Mouse (Mus musculus) CH12.LX (cell line): Measurements from ENCODE around the gene Scarf2. TPM values are rescaled to one million over a fixed set of nuclear protein-coding genes. Genes with fewer than 3 reads are reported as not detected.

ENCODE experiments used
- DNase-seq: peaks from one replicate; pipeline ENCODE4 v3.0.0-alpha.2; 2013; ENCODE audit errors: extremely low read depth
- H3K27ac ChIP-seq: 2 replicates; pipeline ENCODE4 v1.5.1; 2012; ENCODE audit warnings: low read depth, mild to moderate bottlenecking, control low read depth, moderate library complexity; ENCODE audit not compliant: insufficient read depth
- H3K27me3 ChIP-seq: replicated peaks from 2 replicates; pipeline ENCODE3; 2012; ENCODE audit warnings: inconsistent platforms
- H3K36me3 ChIP-seq, 2 experiments: replicated peaks in 1 of 2; 2 replicates each; pipeline versions ENCODE3 to v1.6.1; 2012; ENCODE audit warnings: inconsistent platforms in 1 of 2, low read length in 1 of 2, mild to moderate bottlenecking in 1 of 2, mixed read lengths in 1 of 2, moderate library complexity in 1 of 2; ENCODE audit not compliant: control insufficient read depth in 1 of 2, insufficient read depth in 1 of 2
- H3K4me1 ChIP-seq, 2 experiments: 2 replicates each; pipeline ENCODE4 v1.6.1; 2012; ENCODE audit warnings: inconsistent platforms in 1 of 2, moderate library complexity in 1 of 2; ENCODE audit not compliant: insufficient read depth in 2 of 2, control insufficient read depth in 1 of 2
- H3K4me2 ChIP-seq: 2 replicates; pipeline ENCODE4 v1.6.1; 2012; ENCODE audit warnings: low read depth, mild to moderate bottlenecking, control low read depth; ENCODE audit not compliant: poor library complexity, insufficient read depth, severe bottlenecking
- H3K4me3 ChIP-seq, 3 experiments: fragments of 150-350 bp in 1 of 3; sonication (generic) in 1 of 3; replicated peaks in 1 of 3; 2 replicates each; pipeline versions ENCODE3 to v1.5.1; 2011 to 2012; ENCODE audit warnings: low read depth in 2 of 3, low read length in 2 of 3, mild to moderate bottlenecking in 2 of 3, moderate library complexity in 2 of 3, control low read depth in 1 of 3, improper control_type of control experiment in 1 of 3, inconsistent platforms in 1 of 3, mixed read lengths in 1 of 3; ENCODE audit not compliant: poor library complexity in 1 of 3
- H3K79me2 ChIP-seq: replicated peaks from 2 replicates; pipeline ENCODE4 v1.6.1; 2012; ENCODE audit warnings: mild to moderate bottlenecking, moderate library complexity; ENCODE audit not compliant: control insufficient read depth, poor library complexity, insufficient read depth, severe bottlenecking; ENCODE audit errors: extremely low read depth
- H3K9ac ChIP-seq: 2 replicates; pipeline ENCODE4 v1.6.1; 2012; ENCODE audit warnings: low read depth, mild to moderate bottlenecking, control low read depth, moderate library complexity; ENCODE audit not compliant: insufficient read depth
- H3K9me3 ChIP-seq: replicated peaks from 2 replicates; pipeline ENCODE3; 2012; ENCODE audit warnings: low read length, inconsistent platforms, mixed read lengths
- BHLHE40 ChIP-seq: IDR thresholded peaks from 2 replicates; pipeline ENCODE4 v1.6.1; 2011; ENCODE audit warnings: mild to moderate bottlenecking, low read depth, low read length, improper control_type of control experiment
- CHD1 ChIP-seq: IDR thresholded peaks from 2 replicates; pipeline ENCODE4 v1.6.1; 2012; ENCODE audit warnings: low read depth, low read length, improper control_type of control experiment, inconsistent platforms
- CHD2 ChIP-seq: IDR thresholded peaks from 2 replicates; pipeline ENCODE4 v1.6.1; 2011; ENCODE audit warnings: low read length, improper control_type of control experiment
- CTCF ChIP-seq, 2 experiments: IDR thresholded peaks in 1 of 2; conservative IDR thresholded peaks in 1 of 2; 2 replicates each; pipeline ENCODE4 v1.5.1; 2011 to 2012; ENCODE audit warnings: low read depth in 2 of 2, low read length in 2 of 2, improper control_type of control experiment in 1 of 2, inconsistent platforms in 1 of 2, mild to moderate bottlenecking in 1 of 2, moderate library complexity in 1 of 2
- ELF1 ChIP-seq: IDR thresholded peaks from 2 replicates; pipeline ENCODE4 v1.6.1; 2014; ENCODE audit warnings: low read depth, mild to moderate bottlenecking, inconsistent platforms, low read length, improper control_type of control experiment
- GABPA ChIP-seq: IDR thresholded peaks from 2 replicates; pipeline ENCODE4 v1.6.1; 2012; ENCODE audit warnings: low read depth, low read length, improper control_type of control experiment, inconsistent platforms; ENCODE audit not compliant: insufficient replicate concordance
- HCFC1 ChIP-seq: IDR thresholded peaks from 2 replicates; pipeline ENCODE4 v1.6.1; 2012; ENCODE audit warnings: low read depth, mild to moderate bottlenecking, inconsistent platforms, low read length, improper control_type of control experiment
- JUND ChIP-seq: conservative IDR thresholded peaks from 2 replicates; pipeline ENCODE4 v1.6.1; 2011; ENCODE audit warnings: low read depth, low read length, improper control_type of control experiment
- KAT2A ChIP-seq: IDR thresholded peaks from 2 replicates; pipeline ENCODE4 v1.6.1; 2012; ENCODE audit warnings: low read length, improper control_type of control experiment, inconsistent platforms; ENCODE audit not compliant: insufficient replicate concordance
- MAFK ChIP-seq: IDR thresholded peaks from 2 replicates; pipeline ENCODE4 v1.6.1; 2011; ENCODE audit warnings: low read length, improper control_type of control experiment; ENCODE audit not compliant: insufficient replicate concordance
- MAX ChIP-seq: IDR thresholded peaks from 2 replicates; pipeline ENCODE4 v1.6.1; 2011; ENCODE audit warnings: low read length, improper control_type of control experiment
- MEF2A ChIP-seq: IDR thresholded peaks from 2 replicates; pipeline ENCODE4 v1.6.1; 2014; ENCODE audit warnings: low read depth, mild to moderate bottlenecking, inconsistent platforms, low read length, improper control_type of control experiment, borderline replicate concordance
- MXI1 ChIP-seq: IDR thresholded peaks from 2 replicates; pipeline ENCODE4 v1.6.1; 2011; ENCODE audit warnings: mild to moderate bottlenecking, low read depth, low read length, improper control_type of control experiment
- MYC ChIP-seq: IDR thresholded peaks from 2 replicates; pipeline ENCODE4 v1.6.1; 2011; ENCODE audit warnings: low read depth, mild to moderate bottlenecking, improper control_type of control experiment, low read length
- NRF1 ChIP-seq: IDR thresholded peaks from 2 replicates; pipeline ENCODE4 v1.6.1; 2014; ENCODE audit warnings: low read depth, mild to moderate bottlenecking, inconsistent platforms, low read length, improper control_type of control experiment, moderate library complexity
- PAX5 ChIP-seq: IDR thresholded peaks from 2 replicates; pipeline ENCODE4 v1.6.1; 2012; ENCODE audit warnings: low read length, inconsistent platforms, mixed read lengths
- POLR2A ChIP-seq: IDR thresholded peaks from 2 replicates; pipeline ENCODE4 v1.6.1; 2011; ENCODE audit warnings: low read depth, mild to moderate bottlenecking, improper control_type of control experiment, low read length
- RAD21 ChIP-seq: IDR thresholded peaks from 2 replicates; pipeline ENCODE4 v1.6.1; 2011; ENCODE audit warnings: low read depth, mild to moderate bottlenecking, low read length, improper control_type of control experiment, moderate library complexity
- TBP ChIP-seq: conservative IDR thresholded peaks from 2 replicates; pipeline ENCODE4 v1.6.1; 2011; ENCODE audit warnings: low read depth, low read length, improper control_type of control experiment
- USF1 ChIP-seq: IDR thresholded peaks from 2 replicates; pipeline ENCODE4 v1.6.1; 2014; ENCODE audit warnings: low read depth, mild to moderate bottlenecking, inconsistent platforms, low read length, improper control_type of control experiment
- ZC3H11A ChIP-seq: IDR thresholded peaks from 2 replicates; pipeline ENCODE4 v1.6.1; 2012; ENCODE audit warnings: low read depth, mild to moderate bottlenecking, inconsistent platforms, low read length, improper control_type of control experiment
- ZKSCAN1 ChIP-seq: IDR thresholded peaks from 2 replicates; pipeline ENCODE4 v1.6.1; 2012; ENCODE audit warnings: low read depth, inconsistent platforms, low read length, improper control_type of control experiment, borderline replicate concordance
- ZMIZ1 ChIP-seq: IDR thresholded peaks from 2 replicates; pipeline ENCODE4 v1.6.1; 2012; ENCODE audit warnings: low read depth, mild to moderate bottlenecking, inconsistent platforms, low read length, improper control_type of control experiment
- dilution Hi-C: fragments of 300-500 bp; cut with MboI; formaldehyde crosslinking; loops from 2 replicates; pipeline ENCODE4 v1.14.3; 2020; ENCODE audit warnings: low sequenced_read_pairs; ENCODE audit not compliant: extremely low pct_unique_long_range_greater_than_20kb, extremely low pct_ligation_motif_present
- in situ Hi-C: fragments of 300-500 bp; cut with MboI; formaldehyde crosslinking; loops from 3 replicates; pipeline ENCODE4 v1.14.3; 2019; ENCODE audit warnings: low sequenced_read_pairs, low pct_ligation_motif_present, low pct_unique_long_range_greater_than_20kb, mixed read lengths
- polyA plus RNA-seq: library from polyadenylated mRNA; unstranded; fragments of >175 nt; gene quantifications from 2 replicates; pipeline ENCODE4 v1.2.1, GENCODE M21; 2012; ENCODE audit warnings: low read depth; ENCODE audit not compliant: insufficient read length
- total RNA-seq, 2 experiments: library from RNA; depleted of rRNA; stranded (reverse); fragments of 300-350 nt in 1 of 2; fragments of >200 nt in 1 of 2; gene quantifications; 2 replicates each; pipeline ENCODE4 v1.2.3; 2012 to 2014

Gene Scarf2
- total and polyA plus RNA-seq, 3 experiments, result not detected

GRCm38 (mm10) chr16:17851331-17851730 lies 54.2 kb downstream of the Scarf2 start:
- in situ Hi-C loops, result no loop called here
- Histone ChIP-seq H3K27ac (no peak overlapping the region), H3K79me2 (no peaks in the 10 kb centered on the region), H3K4me3 (no peak overlapping the region), H3K9ac (no peak overlapping the region), H3K4me1 (no peaks in the 10 kb centered on the region; a peak in 1 of 4 replicates), H3K9me3 (no peaks in the 10 kb centered on the region), H3K36me3 (peaks cover 59 to 91% of the 10 kb centered on the region in 2 experiments), H3K27me3 (no peaks in the 10 kb centered on the region), H3K4me2 (no peak overlapping the region)
- dilution Hi-C loops, result no loop called here
- no peak for DNase-seq
- TF ChIP-seq MAX (no peak), RAD21 (no peak), PAX5 (no peak), TBP (no peak), ZC3H11A (no peak), BHLHE40 (no peak), MAFK (no peak), JUND (no peak), ZMIZ1 (no peak), HCFC1 (no peak), GABPA (no peak), MEF2A (no peak)

- Histone ChIP-seq H3K36me3 (peaks cover 59 to 91% of the 10 kb centered on the region in 2 experiments), H3K4me1 (no peaks in the 10 kb centered on the region), H3K4me2 (no peak overlapping the region), H3K27me3 (no peaks in the 10 kb centered on the region), H3K79me2 (no peaks in the 10 kb centered on the region), H3K9ac (no peak overlapping the region), H3K27ac (no peak overlapping the region), H3K4me3 (no peak overlapping the region), H3K9me3 (no peaks in the 10 kb centered on the region)
- in situ Hi-C loops (no loop called here), dilution Hi-C loops (no loop called here)
- DNase-seq, result no peak
- TF ChIP-seq CHD1, result no peak
- no peak for TF ChIP-seq CHD2
- TF ChIP-seq MXI1, result no peak
- no peak for TF ChIP-seq POLR2A
- TF ChIP-seq BHLHE40, result no peak
- no peak for TF ChIP-seq KAT2A
- TF ChIP-seq TBP, result no peak
- TF ChIP-seq ZKSCAN1, result no peak
- no peak for TF ChIP-seq MAFK
- no peak for TF ChIP-seq CTCF (conservative IDR thresholded peaks at IDR 0.05 in 1 of 2, IDR thresholded peaks at IDR 0.05 in 1 of 2; ENCODE audit: low read depth in 2 of 2, low read length in 2 of 2)
- no peak for TF ChIP-seq NRF1
- TF ChIP-seq ELF1, result no peak
- no peak for TF ChIP-seq GABPA
- no peak for TF ChIP-seq MYC
- no peak for TF ChIP-seq USF1
- TF ChIP-seq JUND, result no peak
Measured at GRCm38 (mm10) chr16:17851860-17852259, 54.8 kb downstream of the Scarf2 start.
